10 mouse cellular contexts compared by ENCODE assay signal in the genomic region with DNA sequence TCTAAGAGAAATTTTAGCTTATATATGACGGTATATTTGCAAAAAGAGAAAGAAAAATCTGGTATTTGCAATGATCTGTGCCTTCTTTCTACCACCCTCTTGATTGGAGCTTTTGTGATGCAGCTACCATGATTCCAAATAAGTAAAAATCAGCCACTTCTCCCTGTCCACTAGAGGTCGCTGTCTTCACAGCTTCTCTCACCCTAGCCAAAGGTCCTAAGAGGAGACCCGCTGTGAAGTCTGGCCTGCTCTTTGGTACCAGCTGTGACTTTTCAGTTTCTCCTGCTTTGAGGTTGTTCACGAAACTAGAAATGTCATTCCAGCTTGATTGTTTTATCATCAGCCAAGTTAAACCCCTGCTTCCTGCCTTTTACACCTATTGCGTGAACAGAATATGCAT. TPM values are rescaled to one million over a fixed set of nuclear protein-coding genes. Genes with fewer than 3 reads are reported as not detected.
DNase-seq lines count a peak whose midpoint lies in the region; ATAC-seq and TF ChIP-seq lines count a peak whose summit lies in the region.
"Had no signal": no experiment of that assay in that cellular context is flagged by ENCODE, and none has a peak within 500 bp of the region (broad histone marks: within the 10 kb centered on the region; RNA-seq: fewer than 3 reads in every experiment).

No protein-coding gene starts in this region.

- H3K4me3 ChIP-seq in limb, embryonic 14.5 days (replicated peaks; ENCODE audit: low read length), result no peak overlapping the region
- H3K4me3 ChIP-seq: embryonic facial prominence, embryonic 12.5 days had no signal

- H3K36me3 ChIP-seq in limb, embryonic 14.5 days (ENCODE audit: control insufficient read depth, insufficient read depth, low read length), result no peaks in the 10 kb centered on the region
- H3K36me3 ChIP-seq: embryonic facial prominence, embryonic 12.5 days had no signal

- peak; percentile 3 for DNase-seq in heart, adult 8-10 months (ENCODE audit: low spot score)
- DNase-seq in heart, postnatal 10 days, result no peak
- DNase-seq in thymus, postnatal 14 days, result peak; percentile 16
- no peak for DNase-seq in thymus, postnatal 4 days
- DNase-seq in embryo, embryonic 10 days (ENCODE audit: low spot score), result peak; percentile 84
- peak; percentile 35 for DNase-seq in limb, embryonic 14.5 days (ENCODE audit: low spot score)
- DNase-seq in urinary bladder, postnatal 10 days (ENCODE audit: low spot score), result no peak
- no peak for DNase-seq in spleen, adult 12 weeks (ENCODE audit: low spot score)

- no peak overlapping the region for H3K9ac ChIP-seq in limb, embryonic 14.5 days (ENCODE audit: low read depth, low read length, severe bottlenecking)
- H3K9ac ChIP-seq: embryonic facial prominence, embryonic 12.5 days had no signal

- no peaks in the 10 kb centered on the region for H3K9me3 ChIP-seq in limb, embryonic 14.5 days (ENCODE audit: control insufficient read depth, low read length)
- H3K9me3 ChIP-seq: embryonic facial prominence, embryonic 12.5 days had no signal

- WGBS in limb, embryonic 14.5 days, result 21% methylated on average over 5 of the region's 5 CpGs

- H3K4me1 ChIP-seq in limb, embryonic 14.5 days (ENCODE audit: control insufficient read depth, insufficient read depth, low read length), result no peaks in the 10 kb centered on the region
- H3K4me1 ChIP-seq: embryonic facial prominence, embryonic 12.5 days had no signal

- no peaks in the 10 kb centered on the region for H3K27me3 ChIP-seq in limb, embryonic 14.5 days (ENCODE audit: control insufficient read depth, insufficient read depth, low read length)

- H3K27ac ChIP-seq in limb, embryonic 14.5 days (replicated peaks; ENCODE audit: low read depth, low read length), result no peak overlapping the region
- H3K27ac ChIP-seq: embryonic facial prominence, embryonic 12.5 days; macrophage had no signal

- intact Hi-C loops in heart, postnatal 10 days (cut with DNase I), result no loop called here

- ATAC-seq in limb, embryonic 14.5 days (ENCODE audit: low FRiP score, low read depth), result no peak

- no peak overlapping the region for H3K4me2 ChIP-seq in limb, embryonic 14.5 days (replicated peaks; ENCODE audit: low read depth, low read length, severe bottlenecking)
- H3K4me2 ChIP-seq: embryonic facial prominence, embryonic 12.5 days had no signal

- no peak for TF ChIP-seq POLR2A in limb, embryonic 14.5 days (IDR thresholded peaks at IDR 0.05; ENCODE audit: borderline replicate concordance, extremely low read depth, insufficient read depth, insufficient read length)

RNA-seq across cellular contexts. Expression of gene Map3k15, which starts 14.5 kb away (rescaled TPM):
- total RNA-seq in heart, adult 8-10 months (2022), result under 1 TPM; 0.57 to 0.90 (median 0.82) TPM
- total RNA-seq in heart, postnatal 10 days (2021), result under 1 TPM; 0.38 to 0.50 TPM
- 0.79 and 0.89 TPM in 2 replicates for polyA plus RNA-seq in limb, embryonic 14.5 days (2012; rRNA removed)
- polyA plus RNA-seq in limb, embryonic 14.5 days (2014; fragmentation: Nextera tagmentation; extraction: Ambion mirVana), result 0.14 and 0.18 TPM in 2 replicates

Comparison
In these comparisons a context has a peak if more than half of its experiments do, and no peak if none do; other contexts are left out.
1. DNase-seq: peak in heart, adult 8-10 months (single experiment), thymus, postnatal 14 days (single experiment), embryo, embryonic 10 days (single experiment) and limb, embryonic 14.5 days (single experiment); none in heart, postnatal 10 days (0 of 2), thymus, postnatal 4 days (single experiment), urinary bladder, postnatal 10 days (single experiment) and spleen, adult 12 weeks (single experiment).